Mouse (Mus musculus): ENCODE results near the gene Mvp.

GRCm38 (mm10) chr7:127016486-127016938 lies 2.1 kb upstream of the Mvp start:
- TF ChIP-seq CTCF (IDR thresholded peaks at IDR 0.05; ENCODE audit: low read depth) (no peak), EP300 (IDR thresholded peaks at IDR 0.05; ENCODE audit: low read depth) (no peak)
